In genomic region chr11:89733526-89733925, GRCm38 (mm10) we compare ENCODE assay signal across 25 mouse cellular contexts. TPM values are rescaled to one million over a fixed set of nuclear protein-coding genes. Genes with fewer than 3 reads are reported as not detected.
"Had no signal": no experiment of that assay in that cellular context is flagged by ENCODE, and none has a peak within 500 bp of the region (broad histone marks: within the 10 kb centered on the region; RNA-seq: fewer than 3 reads in every experiment).

No protein-coding gene starts in this region.

- H3K27me3 ChIP-seq: liver, embryonic 13.5 days; liver, embryonic 15.5 days; lung, embryonic 15.5 days; megakaryocyte, embryonic 14.5 days; midbrain, embryonic 13.5 days; neural tube, embryonic 13.5 days; neural tube, embryonic 15.5 days; stomach, embryonic 15.5 days had no signal

- H3K9ac ChIP-seq: liver, embryonic 13.5 days; liver, embryonic 15.5 days; liver, postnatal 0 days; lung, embryonic 15.5 days; midbrain, embryonic 13.5 days; neural tube, embryonic 13.5 days; neural tube, embryonic 15.5 days; stomach, embryonic 15.5 days had no signal

- H3K9me3 ChIP-seq: liver, embryonic 13.5 days; liver, embryonic 15.5 days; lung, embryonic 15.5 days; megakaryocyte, embryonic 14.5 days; midbrain, embryonic 13.5 days; neural tube, embryonic 13.5 days; neural tube, embryonic 15.5 days; stomach, embryonic 15.5 days had no signal

- H3K4me1 ChIP-seq: liver, embryonic 13.5 days; liver, embryonic 15.5 days; lung, embryonic 15.5 days; megakaryocyte, embryonic 14.5 days; midbrain, embryonic 13.5 days; neural tube, embryonic 13.5 days; neural tube, embryonic 15.5 days; stomach, embryonic 15.5 days had no signal

- H3K4me3 ChIP-seq: liver, embryonic 13.5 days; liver, embryonic 15.5 days; lung, embryonic 15.5 days; megakaryocyte, embryonic 14.5 days; midbrain, embryonic 13.5 days; myocyte; neural tube, embryonic 13.5 days; neural tube, embryonic 15.5 days; stomach, embryonic 15.5 days had no signal

- H3K4me2 ChIP-seq: liver, embryonic 11.5 days; liver, embryonic 13.5 days; liver, embryonic 15.5 days; lung, embryonic 15.5 days; midbrain, embryonic 11.5 days; midbrain, embryonic 13.5 days; neural tube, embryonic 13.5 days; neural tube, embryonic 15.5 days; stomach, embryonic 15.5 days had no signal

- H3K27ac ChIP-seq: liver, embryonic 13.5 days; liver, embryonic 15.5 days; lung, embryonic 15.5 days; macrophage; midbrain, embryonic 13.5 days; neural tube, embryonic 13.5 days; neural tube, embryonic 15.5 days; stomach, embryonic 15.5 days; stomach, postnatal 0 days had no signal

- H3K36me3 ChIP-seq: liver, embryonic 13.5 days; liver, embryonic 15.5 days; lung, embryonic 15.5 days; midbrain, embryonic 13.5 days; neural tube, embryonic 13.5 days; neural tube, embryonic 15.5 days; stomach, embryonic 15.5 days had no signal

- ATAC-seq: liver, postnatal 0 days; midbrain, embryonic 13.5 days; midbrain, embryonic 16.5 days had no signal

- DNase-seq: liver; liver, embryonic 13.5 days; liver, postnatal 0 days; lung, adult 2 months; lung, postnatal 10 days; lung, postnatal 36 days; right cerebral cortex, postnatal 14 days; thymus, adult 2 months; thymus, postnatal 25 days; thymus, postnatal 4 days had no signal

RNA-seq across cellular contexts. Expression of gene Ankfn1, which starts 43.9 kb away (rescaled TPM):
- total RNA-seq: megakaryocyte progenitor cell, adult 5-6 weeks had no signal
- polyA plus RNA-seq: liver, embryonic 11.5 days; liver, embryonic 15.5 days; liver, postnatal 0 days; macrophage; spleen, adult 2 months had no signal
